Mouse (Mus musculus) testis, adult 2 months (tissue): ENCODE results near the gene Gm45785.

ENCODE experiments used
- CTCF ChIP-seq: fragments of 200-500 bp; IDR thresholded peaks from 2 replicates; pipeline ENCODE4 v1.5.1; 2012; ENCODE audit warnings: low read depth, mild to moderate bottlenecking, inconsistent platforms, low read length, moderate library complexity; ENCODE audit not compliant: control insufficient read depth, insufficient read depth, insufficient replicate concordance
- POLR2A ChIP-seq: fragments of 200-500 bp; IDR thresholded peaks from 2 replicates; pipeline ENCODE4 v1.6.1; 2012; ENCODE audit warnings: low read depth, mild to moderate bottlenecking, inconsistent platforms, low read length, moderate library complexity; ENCODE audit not compliant: control insufficient read depth

GRCm38 (mm10) chr7:140836243-140837115 is 19.7 kb downstream of the Gm45785 start:
- TF ChIP-seq POLR2A, result no peak
- no peak for TF ChIP-seq CTCF
